Mouse (Mus musculus): ENCODE data around the gene Nme3. TPM values are rescaled to one million over a fixed set of nuclear protein-coding genes. Genes with fewer than 3 reads are reported as not detected.
"Not testable (repeated sequence)": the region's sequence is repeated elsewhere in the genome, so short reads cannot be mapped to it uniquely, and the experiment has no call there.

Gene Nme3
- polyA plus RNA-seq, 1 experiment from 2014 or later = 8.8 TPM

DNA sequence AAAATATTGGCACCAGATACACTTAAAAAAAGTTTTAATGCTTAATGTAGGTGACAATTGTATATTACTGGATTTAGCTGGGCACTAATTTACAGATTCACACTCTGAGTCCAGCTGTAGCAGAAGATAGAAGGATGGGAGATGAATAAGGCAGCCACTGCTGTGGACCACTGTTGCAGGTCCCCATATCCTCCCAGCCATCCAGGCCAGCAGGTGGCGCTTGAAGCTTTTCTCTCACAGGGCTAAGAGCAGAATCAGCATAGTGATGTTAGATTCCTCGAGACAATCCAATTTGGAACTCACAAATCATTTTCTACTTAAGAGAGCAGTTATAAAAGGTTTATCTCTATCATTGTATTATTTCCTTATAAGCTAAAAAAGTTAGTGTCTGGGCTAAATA is 46.2 kb downstream of the Nme3 start:
- H3K4me3 ChIP-seq (ENCODE audit: inconsistent target); H3K36me3 ChIP-seq (ENCODE audit: inconsistent target); H3K27ac ChIP-seq; H3K79me2 ChIP-seq (ENCODE audit: inconsistent target): not testable (repeated sequence)
- 5% methylated on average over 2 of the region's 2 CpGs for WGBS (ENCODE audit: missing documents)

DNA sequence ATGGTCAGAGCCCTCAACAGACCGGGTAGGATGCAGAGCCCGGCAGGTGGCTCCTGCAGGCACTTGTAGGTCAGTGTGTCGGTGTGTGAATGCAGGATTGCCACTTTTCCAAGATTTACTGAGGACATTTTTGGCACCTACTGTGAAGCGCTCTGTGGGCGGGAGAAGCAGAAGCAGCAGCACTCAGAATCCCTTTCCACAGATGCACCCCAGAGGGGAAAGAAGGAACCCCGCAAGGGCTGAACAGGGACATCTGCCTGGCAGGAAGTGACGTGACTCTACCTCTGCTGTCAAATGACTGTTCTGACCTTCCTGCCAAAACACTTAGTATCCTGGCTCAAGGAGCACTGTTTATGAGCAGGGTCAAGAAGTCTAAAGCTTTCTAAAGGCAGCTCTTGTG is 46.7 kb downstream of the Nme3 start:
- Histone ChIP-seq H3K79me2 (ENCODE audit: inconsistent target) (no peaks in the 10 kb centered on the region), H3K27ac (no peak overlapping the region), H3K4me3 (ENCODE audit: inconsistent target) (no peak overlapping the region), H3K36me3 (ENCODE audit: inconsistent target) (peaks cover 13% of the 10 kb centered on the region; the same call in 1 of the 2 replicates)
- WGBS (ENCODE audit: missing documents) = 89% methylated on average over 7 of the region's 7 CpGs

DNA sequence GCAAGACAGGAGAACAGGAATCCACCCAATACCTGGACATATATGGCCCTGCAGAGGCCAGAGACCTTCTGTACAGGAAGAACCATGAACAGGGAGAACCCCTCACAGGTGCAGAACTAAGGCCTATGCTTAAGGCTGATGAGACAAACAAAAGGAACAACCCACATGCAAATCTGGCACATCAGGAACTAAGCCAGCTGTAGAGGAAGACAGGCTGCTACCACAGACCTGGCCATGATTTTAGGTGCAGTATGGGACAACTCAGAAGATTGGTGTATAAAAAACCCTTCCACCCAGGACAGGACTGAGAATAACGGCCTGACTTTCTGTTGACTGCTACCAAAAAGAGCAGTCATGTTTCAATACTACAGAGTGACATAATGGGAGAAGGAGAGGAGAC is 47.3 kb downstream of the Nme3 start:
- H3K4me3 ChIP-seq (ENCODE audit: inconsistent target); H3K27ac ChIP-seq; H3K79me2 ChIP-seq (ENCODE audit: inconsistent target): not testable (repeated sequence)
- WGBS (ENCODE audit: missing documents) = 79% methylated on average over 1 of the region's 1 CpGs
- peaks cover 19% of the 10 kb centered on the region; the same call in 1 of the 2 replicates for H3K36me3 ChIP-seq (ENCODE audit: inconsistent target)

Other genes with a start within 250 kb of the Nme3 start
- gene Slc9a3r2, start 246.2 kb upstream of the Nme3 start, polyA plus RNA-seq (2018) = 0.15 TPM in 1 of 3 replicates, not detected in the others
- not detected in 3 replicates for gene Npw, start 238.0 kb upstream of the Nme3 start, polyA plus RNA-seq (2018)
- gene Zfp598, start 226.8 kb upstream of the Nme3 start, polyA plus RNA-seq (2018) = 8.0 to 14.3 TPM (median 12.2 TPM) in 3 replicates
- gene Syngr3, start 206.5 kb upstream of the Nme3 start, polyA plus RNA-seq (2018) = 0.14 to 0.76 TPM (median 0.19 TPM) in 3 replicates
- 16.2 to 28.0 TPM (median 20.3 TPM) in 3 replicates for gene Gfer, start 200.3 kb upstream of the Nme3 start, polyA plus RNA-seq (2018)
- gene Noxo1, start 200.3 kb upstream of the Nme3 start, polyA plus RNA-seq (2018) = 0.50 to 3.8 TPM (median 0.72 TPM) in 3 replicates
- gene Tbl3, start 188.8 kb upstream of the Nme3 start, polyA plus RNA-seq (2018) = 10.6 to 22.6 TPM (median 18.7 TPM) in 3 replicates
- not detected in 3 replicates for gene Rnf151, start 178.4 kb upstream of the Nme3 start, polyA plus RNA-seq (2018)
- gene Rps2, start 178.4 kb upstream of the Nme3 start, polyA plus RNA-seq (2018) = 612 to 1,759 TPM (median 1,226 TPM) in 3 replicates
- 128 to 178 TPM (median 156 TPM) in 3 replicates for gene Ndufb10, start 172.0 kb upstream of the Nme3 start, polyA plus RNA-seq (2018)
- gene Rpl3l, start 168.7 kb upstream of the Nme3 start, polyA plus RNA-seq (2018) = not detected in 3 replicates
- gene Msrb1, start 159.9 kb upstream of the Nme3 start, polyA plus RNA-seq (2018) = 145 to 266 TPM (median 156 TPM) in 3 replicates
- gene Hs3st6, start 143.5 kb upstream of the Nme3 start, polyA plus RNA-seq (2018) = not detected in 3 replicates
- gene Meiob, start 92.2 kb upstream of the Nme3 start, polyA plus RNA-seq (2018) = not detected in 3 replicates
- gene Hagh, start 56.4 kb upstream of the Nme3 start, polyA plus RNA-seq (2018) = 27.7 to 43.0 TPM (median 28.4 TPM) in 3 replicates
- 6.7 to 11.2 TPM (median 10.4 TPM) in 3 replicates for gene Fahd1, start 46.1 kb upstream of the Nme3 start, polyA plus RNA-seq (2018)
- not detected in 3 replicates for gene Igfals, start 30.5 kb upstream of the Nme3 start, polyA plus RNA-seq (2018)
- gene Nubp2, start 10.2 kb upstream of the Nme3 start, polyA plus RNA-seq (2018) = 22.4 to 61.4 TPM (median 44.7 TPM) in 3 replicates
- gene Spsb3, start 9.9 kb upstream of the Nme3 start, polyA plus RNA-seq (2018) = 17.0 to 23.2 TPM (median 18.9 TPM) in 3 replicates
- 4.6 to 7.3 TPM (median 7.2 TPM) in 3 replicates for gene Eme2, start 1.4 kb upstream of the Nme3 start, polyA plus RNA-seq (2018)
- gene Mrps34, start 1.4 kb upstream of the Nme3 start, polyA plus RNA-seq (2018) = 22.2 to 58.4 TPM (median 43.9 TPM) in 3 replicates
- gene Mapk8ip3, start 40.5 kb downstream of the Nme3 start, polyA plus RNA-seq (2018) = 14.8 to 33.6 TPM (median 23.5 TPM) in 3 replicates
- 22.2 to 58.8 TPM (median 31.5 TPM) in 3 replicates for gene Jpt2, start 64.2 kb downstream of the Nme3 start, polyA plus RNA-seq (2018)
- gene Cramp1l, start 119.3 kb downstream of the Nme3 start, polyA plus RNA-seq (2018) = 6.7 to 8.9 TPM (median 7.8 TPM) in 3 replicates
- 5.9 to 8.6 TPM (median 6.8 TPM) in 3 replicates for gene Ift140, start 119.6 kb downstream of the Nme3 start, polyA plus RNA-seq (2018)
- not detected in 3 replicates for gene Tmem204, start 187.1 kb downstream of the Nme3 start, polyA plus RNA-seq (2018)
- 3.5 to 12.8 TPM (median 7.7 TPM) in 3 replicates for gene Telo2, start 219.5 kb downstream of the Nme3 start, polyA plus RNA-seq (2018)
- gene Ptx4, start 224.3 kb downstream of the Nme3 start, polyA plus RNA-seq (2018) = not detected in 3 replicates
- 98.1 to 170 TPM (median 98.2 TPM) in 3 replicates for gene Clcn7, start 236.9 kb downstream of the Nme3 start, polyA plus RNA-seq (2018)